Mouse (Mus musculus): ENCODE results near the gene Rps12-ps3. TPM values are rescaled to one million over a fixed set of nuclear protein-coding genes. Genes with fewer than 3 reads are reported as not detected.

Gene Rps12-ps3
- polyA plus RNA-seq, 1 experiment from 2014 or later: 3.0 TPM

GRCm38 (mm10) chr19:59339908-59340307, 17.8 kb downstream of the Rps12-ps3 start:
- no peak for ATAC-seq (ENCODE audit: low FRiP score)
- H3K36me3 ChIP-seq (replicated peaks): no peaks in the 10 kb centered on the region
- WGBS: 90% methylated on average over 3 of the region's 3 CpGs
- no peaks in the 10 kb centered on the region for H3K9me3 ChIP-seq
- H3K27me3 ChIP-seq: no peaks in the 10 kb centered on the region
- H3K27ac ChIP-seq: no peak overlapping the region
- no peak overlapping the region for H3K9ac ChIP-seq
- H3K4me2 ChIP-seq: no peak overlapping the region
- H3K4me1 ChIP-seq: peaks cover 35% of the 10 kb centered on the region
- no peak overlapping the region for H3K4me3 ChIP-seq (replicated peaks)

GRCm38 (mm10) chr19:59342964-59343363, 20.9 kb downstream of the Rps12-ps3 start:
- peaks cover 41% of the 10 kb centered on the region for H3K4me1 ChIP-seq
- no peak overlapping the region for H3K27ac ChIP-seq
- 30% methylated on average over 2 of the region's 2 CpGs for whole genome bisulfite sequencing
- H3K4me2 ChIP-seq: peak overlapping the region; percentile 88
- peak overlapping the region; percentile 92; the same call in 1 of the 2 replicates for H3K9ac ChIP-seq
- peak overlapping the region; percentile 92 for H3K4me3 ChIP-seq (replicated peaks)
- no peaks in the 10 kb centered on the region for H3K9me3 ChIP-seq
- no peaks in the 10 kb centered on the region for H3K27me3 ChIP-seq
- ATAC-seq (ENCODE audit: low FRiP score): no peak
- no peaks in the 10 kb centered on the region for H3K36me3 ChIP-seq (replicated peaks)

GRCm38 (mm10) chr19:59344304-59344711, 22.2 kb downstream of the Rps12-ps3 start:
- WGBS: under 1% methylated on average over 14 of the region's 14 CpGs
- 0 out of 2 replicates have a peak overlapping the region, but pooled peaks have one; percentile 93 for H3K27ac ChIP-seq
- H3K9ac ChIP-seq: peak overlapping the region; percentile 92
- ATAC-seq (ENCODE audit: low FRiP score): no peak
- peaks cover 39% of the 10 kb centered on the region for H3K4me1 ChIP-seq
- H3K27me3 ChIP-seq: no peaks in the 10 kb centered on the region
- no peaks in the 10 kb centered on the region for H3K36me3 ChIP-seq (replicated peaks)
- no peaks in the 10 kb centered on the region for H3K9me3 ChIP-seq
- peak overlapping the region; percentile 92 for H3K4me3 ChIP-seq (replicated peaks)
- H3K4me2 ChIP-seq: peak overlapping the region; percentile 88

GRCm38 (mm10) chr19:59345081-59345657, 23.1 kb downstream of the Rps12-ps3 start:
- Histone ChIP-seq H3K4me2 (peak overlapping the region; percentile 88), H3K27ac (peak overlapping the region; percentile 93), H3K9ac (peak overlapping the region; percentile 92), H3K9me3 (no peaks in the 10 kb centered on the region), H3K4me1 (peaks cover 39% of the 10 kb centered on the region), H3K4me3 (replicated peaks) (peak overlapping the region; percentile 92), H3K27me3 (no peaks in the 10 kb centered on the region), H3K36me3 (replicated peaks) (no peaks in the 10 kb centered on the region)
- under 1% methylated on average over 53 of the region's 70 CpGs for WGBS
- peak; percentile 66 for ATAC-seq (ENCODE audit: low FRiP score)

- no peaks in the 10 kb centered on the region for H3K9me3 ChIP-seq
- H3K4me3 ChIP-seq (replicated peaks): peak within 1 kb of the TSS; percentile 92
- ATAC-seq (ENCODE audit: low FRiP score): peak; percentile 96
- H3K4me1 ChIP-seq: peaks cover 39% of the 10 kb centered on the region
- peak within 1 kb of the TSS; percentile 93 for H3K27ac ChIP-seq
- H3K4me2 ChIP-seq: peak within 1 kb of the TSS; percentile 88
- H3K36me3 ChIP-seq (replicated peaks): no peaks in the 10 kb centered on the region
- H3K9ac ChIP-seq: peak within 1 kb of the TSS; percentile 92
- H3K27me3 ChIP-seq: no peaks in the 10 kb centered on the region
- WGBS: under 1% methylated on average over 83 of the region's 91 CpGs
These were observed 23.7 kb downstream of the Rps12-ps3 start, which contains the start of gene Pdzd8 for GRCm38 (mm10) chr19:59345658-59346283. Gene Pdzd8 (minus strand): TSS chr19:59345780.

- Histone ChIP-seq H3K4me3 (replicated peaks) (peak overlapping the region; percentile 92), H3K9me3 (no peaks in the 10 kb centered on the region), H3K36me3 (replicated peaks) (no peaks in the 10 kb centered on the region), H3K4me2 (peak overlapping the region; percentile 88), H3K27me3 (no peaks in the 10 kb centered on the region), H3K27ac (peak overlapping the region; percentile 93), H3K9ac (peak overlapping the region; percentile 92), H3K4me1 (peaks cover 35% of the 10 kb centered on the region)
- 3% methylated on average over 11 of the region's 11 CpGs for WGBS
- ATAC-seq (ENCODE audit: low FRiP score): peak; percentile 4; the same call in 1 of the 2 replicates
These were observed 24.2 kb downstream of the Rps12-ps3 start for GRCm38 (mm10) chr19:59346325-59346724.

GRCm38 (mm10) chr19:59349329-59349960, 27.4 kb downstream of the Rps12-ps3 start:
- 88% methylated on average over 6 of the region's 6 CpGs for WGBS
- Histone ChIP-seq H3K27me3 (no peaks in the 10 kb centered on the region), H3K27ac (no peak overlapping the region), H3K9ac (no peak overlapping the region), H3K36me3 (replicated peaks) (no peaks in the 10 kb centered on the region), H3K9me3 (no peaks in the 10 kb centered on the region), H3K4me2 (no peak overlapping the region), H3K4me3 (replicated peaks) (no peak overlapping the region), H3K4me1 (peaks cover 11% of the 10 kb centered on the region)
- no peak for ATAC-seq (ENCODE audit: low FRiP score)

GRCm38 (mm10) chr19:59350273-59350903, 28.3 kb downstream of the Rps12-ps3 start:
- H3K27me3 ChIP-seq: no peaks in the 10 kb centered on the region
- ATAC-seq (ENCODE audit: low FRiP score): no peak
- H3K4me3 ChIP-seq (replicated peaks): no peak overlapping the region
- H3K4me1 ChIP-seq: peaks cover 6% of the 10 kb centered on the region
- no peak overlapping the region for H3K9ac ChIP-seq
- H3K4me2 ChIP-seq: no peak overlapping the region
- H3K27ac ChIP-seq: no peak overlapping the region
- H3K9me3 ChIP-seq: no peaks in the 10 kb centered on the region
- no peaks in the 10 kb centered on the region for H3K36me3 ChIP-seq (replicated peaks)
- 87% methylated on average over 7 of the region's 7 CpGs for WGBS

- no peak overlapping the region for H3K4me2 ChIP-seq
- peaks cover 4% of the 10 kb centered on the region for H3K4me1 ChIP-seq
- H3K27me3 ChIP-seq: no peaks in the 10 kb centered on the region
- ATAC-seq (ENCODE audit: low FRiP score): no peak
- H3K36me3 ChIP-seq (replicated peaks): no peaks in the 10 kb centered on the region
- WGBS: 68% methylated on average over 15 of the region's 15 CpGs
- H3K9me3 ChIP-seq: no peaks in the 10 kb centered on the region
- H3K4me3 ChIP-seq (replicated peaks): no peak overlapping the region
- no peak overlapping the region for H3K9ac ChIP-seq
- no peak overlapping the region for H3K27ac ChIP-seq
These were observed 29.2 kb downstream of the Rps12-ps3 start for GRCm38 (mm10) chr19:59351151-59351889.

GRCm38 (mm10) chr19:59352760-59353159, 30.7 kb downstream of the Rps12-ps3 start:
- Histone ChIP-seq H3K9ac (no peak overlapping the region), H3K4me2 (no peak overlapping the region), H3K27me3 (peaks cover 4% of the 10 kb centered on the region; the same call in 1 of the 2 replicates), H3K27ac (no peak overlapping the region), H3K9me3 (no peaks in the 10 kb centered on the region), H3K36me3 (replicated peaks) (no peaks in the 10 kb centered on the region), H3K4me3 (replicated peaks) (no peak overlapping the region), H3K4me1 (no peaks in the 10 kb centered on the region)
- ATAC-seq (ENCODE audit: low FRiP score): no peak
- WGBS: 76% methylated on average over 3 of the region's 3 CpGs

GRCm38 (mm10) chr19:59354906-59355305, 32.8 kb downstream of the Rps12-ps3 start:
- Histone ChIP-seq H3K9me3 (no peaks in the 10 kb centered on the region), H3K27me3 (peaks cover 4% of the 10 kb centered on the region; the same call in 1 of the 2 replicates), H3K4me1 (peaks cover 1% of the 10 kb centered on the region; the same call in 1 of the 2 replicates), H3K36me3 (replicated peaks) (no peaks in the 10 kb centered on the region), H3K9ac (no peak overlapping the region), H3K4me3 (replicated peaks) (no peak overlapping the region), H3K27ac (no peak overlapping the region), H3K4me2 (no peak overlapping the region)
- WGBS: 75% methylated on average over 2 of the region's 2 CpGs
- no peak for ATAC-seq (ENCODE audit: low FRiP score)

Measured in forebrain, embryonic 12.5 days (tissue).